Mouse (Mus musculus): Measurements from ENCODE around the gene Zfp74. TPM values are rescaled to one million over a fixed set of nuclear protein-coding genes. Genes with fewer than 3 reads are reported as not detected.
A peak's percentile ranks its signal among the peaks of the same experiment; 100 is the strongest.

The Zfp74 gene
- polyA plus RNA-seq, 1 experiment from 2014 or later = 3.1 TPM

GRCm38 (mm10) chr7:29906682-29907058, 47.2 kb downstream of the Zfp74 start:
- no peak for DNase-seq (ENCODE audit: low spot score)
- peak overlapping the region; percentile 93 for H3K27ac ChIP-seq (replicated peaks)
- TF ChIP-seq CTCF (IDR thresholded peaks at IDR 0.05; ENCODE audit: low read depth) (no peak), EP300 (optimal IDR thresholded peaks at IDR 0.05) (no peak)
- H3K4me1 ChIP-seq (replicated peaks; ENCODE audit: control insufficient read depth, insufficient read depth) = 0 out of 2 replicates have a peak, but pooled peaks cover 4% of the 10 kb centered on the region
- no peak for ATAC-seq (ENCODE audit: low FRiP score, low TSS enrichment)
- no peaks in the 10 kb centered on the region for H3K27me3 ChIP-seq (ENCODE audit: control insufficient read depth, insufficient read depth, low read length)
- no peaks in the 10 kb centered on the region for H3K36me3 ChIP-seq (ENCODE audit: control insufficient read depth, insufficient read depth, low read length)
- H3K9ac ChIP-seq (ENCODE audit: low read length) = 0 out of 2 replicates have a peak overlapping the region, but pooled peaks have one; percentile 35
- H3K4me2 ChIP-seq (replicated peaks; ENCODE audit: low read depth) = peak overlapping the region; percentile 66
- no peaks in the 10 kb centered on the region for H3K9me3 ChIP-seq (ENCODE audit: control insufficient read depth, low read length)
- peak overlapping the region; percentile 59 for H3K4me3 ChIP-seq (ENCODE audit: low read depth, low read length)
- WGBS = 20% methylated on average over 8 of the region's 8 CpGs

GRCm38 (mm10) chr7:29905966-29906681, 47.8 kb downstream of the Zfp74 start, which contains the start of gene Zfp27:
Zfp27 (minus strand) TSS chr7:29906572.
- WGBS = under 1% methylated on average over 22 of the region's 22 CpGs
- peak within 1 kb of the TSS; percentile 67 for H3K9ac ChIP-seq (ENCODE audit: low read length)

GRCm38 (mm10) chr7:29904101-29904500, 49.8 kb downstream of the Zfp74 start:
- no peak for DNase-seq (ENCODE audit: low spot score)
- Histone ChIP-seq H3K4me1 (replicated peaks; ENCODE audit: control insufficient read depth, insufficient read depth) (0 out of 2 replicates have a peak, but pooled peaks cover 4% of the 10 kb centered on the region), H3K9ac (ENCODE audit: low read length) (no peak overlapping the region), H3K36me3 (ENCODE audit: control insufficient read depth, insufficient read depth, low read length) (peaks cover 5% of the 10 kb centered on the region), H3K27me3 (ENCODE audit: control insufficient read depth, insufficient read depth, low read length) (no peaks in the 10 kb centered on the region), H3K4me3 (ENCODE audit: low read depth, low read length) (no peak overlapping the region), H3K27ac (replicated peaks) (no peak overlapping the region), H3K9me3 (ENCODE audit: control insufficient read depth, low read length) (no peaks in the 10 kb centered on the region), H3K4me2 (replicated peaks; ENCODE audit: low read depth) (no peak overlapping the region)
- no peak for TF ChIP-seq EP300 (optimal IDR thresholded peaks at IDR 0.05)
- TF ChIP-seq CTCF (IDR thresholded peaks at IDR 0.05; ENCODE audit: low read depth) = no peak
- 94% methylated on average over 4 of the region's 4 CpGs for WGBS
- no peak for ATAC-seq (ENCODE audit: low FRiP score, low TSS enrichment)

More at GRCm38 (mm10) chr7:29905966-29906681, 47.8 kb downstream of the Zfp74 start, which contains the start of gene Zfp27:
- Histone ChIP-seq H3K36me3 (ENCODE audit: control insufficient read depth, insufficient read depth, low read length) (no peaks in the 10 kb centered on the region), H3K27ac (replicated peaks) (peak within 1 kb of the TSS; percentile 93), H3K4me1 (replicated peaks; ENCODE audit: control insufficient read depth, insufficient read depth) (0 out of 2 replicates have a peak, but pooled peaks cover 4% of the 10 kb centered on the region), H3K27me3 (ENCODE audit: control insufficient read depth, insufficient read depth, low read length) (no peaks in the 10 kb centered on the region), H3K4me2 (replicated peaks; ENCODE audit: low read depth) (peak within 1 kb of the TSS; percentile 66), H3K9me3 (ENCODE audit: control insufficient read depth, low read length) (no peaks in the 10 kb centered on the region), H3K4me3 (ENCODE audit: low read depth, low read length) (peak within 1 kb of the TSS; percentile 59)
- DNase-seq (ENCODE audit: low spot score) (peak; percentile 83), ATAC-seq (ENCODE audit: low FRiP score, low TSS enrichment) (peak; percentile 88)
- TF ChIP-seq EP300 (optimal IDR thresholded peaks at IDR 0.05) = no peak

- Histone ChIP-seq H3K9ac (ENCODE audit: low read length) (no peak overlapping the region), H3K27ac (replicated peaks) (no peak overlapping the region), H3K9me3 (ENCODE audit: control insufficient read depth, low read length) (peaks cover 22% of the 10 kb centered on the region), H3K4me2 (replicated peaks; ENCODE audit: low read depth) (no peak overlapping the region), H3K36me3 (ENCODE audit: control insufficient read depth, insufficient read depth, low read length) (peaks cover 38% of the 10 kb centered on the region), H3K4me1 (replicated peaks; ENCODE audit: control insufficient read depth, insufficient read depth) (no peaks in the 10 kb centered on the region), H3K27me3 (ENCODE audit: control insufficient read depth, insufficient read depth, low read length) (no peaks in the 10 kb centered on the region), H3K4me3 (ENCODE audit: low read depth, low read length) (no peak overlapping the region)
- DNase-seq (ENCODE audit: low spot score) = no peak
- no peak for ATAC-seq (ENCODE audit: low FRiP score, low TSS enrichment)
- TF ChIP-seq CTCF (IDR thresholded peaks at IDR 0.05; ENCODE audit: low read depth) (peak; percentile 28), EP300 (optimal IDR thresholded peaks at IDR 0.05) (no peak)
- 97% methylated on average over 4 of the region's 4 CpGs for WGBS
These were observed 55.5 kb downstream of the Zfp74 start for GRCm38 (mm10) chr7:29898351-29898750.

- H3K27me3 ChIP-seq (ENCODE audit: control insufficient read depth, insufficient read depth, low read length) = no peaks in the 10 kb centered on the region
These were observed 61.1 kb downstream of the Zfp74 start for GRCm38 (mm10) chr7:29892756-29893155.

GRCm38 (mm10) chr7:29890501-29890900, 63.4 kb downstream of the Zfp74 start:
- TF ChIP-seq EP300 (optimal IDR thresholded peaks at IDR 0.05) = no peak
- TF ChIP-seq CTCF (IDR thresholded peaks at IDR 0.05; ENCODE audit: low read depth) = no peak
- Histone ChIP-seq H3K27me3 (ENCODE audit: control insufficient read depth, insufficient read depth, low read length) (no peaks in the 10 kb centered on the region), H3K4me2 (replicated peaks; ENCODE audit: low read depth) (no peak overlapping the region), H3K4me1 (replicated peaks; ENCODE audit: control insufficient read depth, insufficient read depth) (no peaks in the 10 kb centered on the region), H3K27ac (replicated peaks) (no peak overlapping the region), H3K9ac (ENCODE audit: low read length) (no peak overlapping the region), H3K4me3 (ENCODE audit: low read depth, low read length) (no peak overlapping the region), H3K36me3 (ENCODE audit: control insufficient read depth, insufficient read depth, low read length) (peaks cover 31% of the 10 kb centered on the region), H3K9me3 (ENCODE audit: control insufficient read depth, low read length) (peaks cover 31% of the 10 kb centered on the region)
- DNase-seq (ENCODE audit: low spot score) (no peak), ATAC-seq (ENCODE audit: low FRiP score, low TSS enrichment) (no peak)
- 97% methylated on average over 7 of the region's 7 CpGs for WGBS

More at GRCm38 (mm10) chr7:29892756-29893155, 61.1 kb downstream of the Zfp74 start:
- Histone ChIP-seq H3K4me3 (ENCODE audit: low read depth, low read length) (no peak overlapping the region), H3K27ac (replicated peaks) (no peak overlapping the region), H3K4me2 (replicated peaks; ENCODE audit: low read depth) (no peak overlapping the region), H3K9ac (ENCODE audit: low read length) (no peak overlapping the region), H3K4me1 (replicated peaks; ENCODE audit: control insufficient read depth, insufficient read depth) (no peaks in the 10 kb centered on the region), H3K9me3 (ENCODE audit: control insufficient read depth, low read length) (peaks cover 20% of the 10 kb centered on the region), H3K36me3 (ENCODE audit: control insufficient read depth, insufficient read depth, low read length) (peaks cover 38% of the 10 kb centered on the region)
- no peak for DNase-seq (ENCODE audit: low spot score)
- 99% methylated on average over 4 of the region's 4 CpGs for WGBS
- TF ChIP-seq CTCF (IDR thresholded peaks at IDR 0.05; ENCODE audit: low read depth) (no peak), EP300 (optimal IDR thresholded peaks at IDR 0.05) (no peak)
- ATAC-seq (ENCODE audit: low FRiP score, low TSS enrichment) = no peak

All from stomach, postnatal 0 days (tissue).